Mouse (Mus musculus) kidney, adult 2 months (tissue): ENCODE results near the gene Tnk1.

ENCODE experiments used
- CTCF ChIP-seq: fragments of 200-500 bp; conservative IDR thresholded peaks from 2 replicates; pipeline ENCODE4 v1.5.1; 2011; ENCODE audit warnings: low read depth, mild to moderate bottlenecking, control low read depth, low read length, moderate library complexity, mixed read lengths; ENCODE audit not compliant: insufficient read depth, insufficient read length
- POLR2A ChIP-seq: fragments of 200-500 bp; IDR thresholded peaks from one replicate; pipeline ENCODE4 v1.6.1; 2011; ENCODE audit warnings: low read depth, low read length, control low read depth

- TF ChIP-seq CTCF (no peak), POLR2A (no peak)
These were observed 53.3 kb downstream of the Tnk1 start, which contains the start of gene Tmem102 for GRCm38 (mm10) chr11:69804972-69805909.
